Mouse (Mus musculus): ENCODE measurements at regions not wholly inside any gene's neighbourhood (a gene's known extent, or its start where the extent isn't known, plus 50 kb on each side); places are given as distances from the start of the nearest gene placed in this dataset.

DNA sequence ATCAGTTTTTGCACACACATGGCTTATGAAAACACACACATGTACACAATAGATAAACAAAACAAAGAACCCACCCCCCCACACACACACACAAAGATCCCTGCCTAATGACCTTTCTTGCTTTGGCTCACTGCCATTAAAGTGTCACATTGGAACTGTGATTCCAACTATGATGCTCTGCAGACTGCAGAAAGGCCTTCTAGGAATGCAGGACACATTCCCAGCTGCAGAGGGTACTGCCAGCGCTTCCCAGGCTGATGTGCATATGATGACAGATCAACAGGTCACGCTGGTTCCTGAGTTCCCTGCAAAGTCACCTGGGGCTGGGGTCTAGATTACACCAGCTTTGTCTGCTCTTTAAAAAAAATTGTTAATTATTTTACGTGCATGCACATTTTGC lies 68.1 kb upstream of the Ppm1j start:
- DNase-seq (ENCODE audit: low read depth, low spot score), result no peak

DNA sequence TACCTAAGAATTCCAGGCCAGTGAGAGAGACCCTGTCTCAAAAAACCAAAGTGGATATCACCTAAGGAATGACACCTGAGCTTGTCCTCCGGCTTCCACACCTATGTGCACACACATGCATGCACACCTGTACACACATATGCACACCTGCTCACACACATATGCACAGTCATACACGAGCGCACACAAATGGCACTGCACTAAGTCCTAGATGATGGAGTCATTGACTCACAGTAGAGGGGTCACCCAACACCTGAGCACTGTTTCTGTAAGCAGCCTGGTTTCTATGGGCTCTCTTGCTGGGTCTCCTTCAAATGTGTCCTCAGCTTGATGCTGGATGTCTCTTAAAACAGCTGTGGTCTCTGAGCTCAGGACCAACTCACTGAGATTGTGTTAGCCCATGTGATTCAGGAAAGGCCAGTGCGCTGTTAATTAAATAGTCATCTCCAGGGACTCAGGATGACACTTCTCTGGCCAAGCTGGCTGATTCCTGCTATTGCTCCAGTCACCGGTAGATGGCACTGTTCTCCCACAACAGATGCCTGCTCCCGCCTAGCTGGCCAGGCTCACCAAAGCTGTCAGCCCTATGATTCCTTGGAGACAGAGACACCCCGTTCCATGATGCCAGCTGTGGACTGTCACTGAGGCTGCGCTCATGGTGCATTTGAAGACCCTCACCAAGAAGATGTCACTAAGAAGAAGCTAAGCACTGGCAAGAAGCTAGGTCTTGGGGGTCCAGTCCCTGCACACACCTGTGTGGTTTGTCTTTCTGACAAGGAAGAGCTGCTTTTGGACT lies 66.8 kb upstream of the Ppm1j start:
- DNase-seq (ENCODE audit: low read depth, low spot score), result peak; percentile 88

DNA sequence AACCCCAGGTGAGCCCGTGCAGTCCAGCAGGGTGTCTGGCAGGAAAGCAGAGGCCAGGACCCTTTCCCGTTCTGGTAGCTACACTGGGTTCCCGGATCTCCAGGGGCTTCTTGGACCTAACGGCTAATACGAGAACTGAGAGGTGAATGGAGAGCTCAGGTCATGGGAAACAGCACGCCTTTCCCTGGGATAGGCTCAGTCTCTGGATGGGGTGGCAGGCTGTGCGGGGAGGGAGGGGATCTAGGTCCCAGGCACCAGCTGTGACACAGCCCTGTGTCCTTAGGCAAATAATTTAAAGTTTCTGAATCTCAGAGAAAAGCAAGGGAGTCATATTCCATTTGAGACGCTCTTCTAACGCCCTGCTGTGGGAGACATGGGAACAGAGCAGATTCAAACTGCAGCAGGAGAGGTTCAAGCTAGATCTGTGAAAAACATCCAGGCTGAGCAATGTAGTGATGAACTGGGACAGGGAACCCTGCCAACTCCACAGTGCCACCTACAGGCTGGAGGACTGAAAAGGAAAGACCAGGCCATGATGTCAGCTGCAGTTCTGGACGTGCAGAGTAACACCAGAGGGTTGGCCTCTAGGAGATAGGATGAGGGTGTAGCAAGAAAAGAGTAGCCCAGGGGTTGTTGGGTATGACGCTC lies 66.1 kb upstream of the Ppm1j start:
- peak; percentile 95 for DNase-seq (ENCODE audit: low read depth, low spot score)

Measured in R1 (cell line).